Mouse (Mus musculus) urinary bladder, adult 2 months (tissue): Measurements from ENCODE around the gene Naaladl2. TPM values are rescaled to one million over a fixed set of nuclear protein-coding genes. Genes with fewer than 3 reads are reported as not detected.

Experiments used
- DNase-seq: peaks from one replicate; pipeline ENCODE4 v3.0.0; 2022; ENCODE audit warnings: low spot score
- polyA plus RNA-seq: library from polyadenylated mRNA; depleted of rRNA; stranded (reverse); fragments of >200 nt; gene quantifications from 2 replicates; pipeline ENCODE4 v1.2.3, GENCODE M21; 2012

Gene Naaladl2
- polyA plus RNA-seq, 1 experiment, result 2.4 TPM

DNA sequence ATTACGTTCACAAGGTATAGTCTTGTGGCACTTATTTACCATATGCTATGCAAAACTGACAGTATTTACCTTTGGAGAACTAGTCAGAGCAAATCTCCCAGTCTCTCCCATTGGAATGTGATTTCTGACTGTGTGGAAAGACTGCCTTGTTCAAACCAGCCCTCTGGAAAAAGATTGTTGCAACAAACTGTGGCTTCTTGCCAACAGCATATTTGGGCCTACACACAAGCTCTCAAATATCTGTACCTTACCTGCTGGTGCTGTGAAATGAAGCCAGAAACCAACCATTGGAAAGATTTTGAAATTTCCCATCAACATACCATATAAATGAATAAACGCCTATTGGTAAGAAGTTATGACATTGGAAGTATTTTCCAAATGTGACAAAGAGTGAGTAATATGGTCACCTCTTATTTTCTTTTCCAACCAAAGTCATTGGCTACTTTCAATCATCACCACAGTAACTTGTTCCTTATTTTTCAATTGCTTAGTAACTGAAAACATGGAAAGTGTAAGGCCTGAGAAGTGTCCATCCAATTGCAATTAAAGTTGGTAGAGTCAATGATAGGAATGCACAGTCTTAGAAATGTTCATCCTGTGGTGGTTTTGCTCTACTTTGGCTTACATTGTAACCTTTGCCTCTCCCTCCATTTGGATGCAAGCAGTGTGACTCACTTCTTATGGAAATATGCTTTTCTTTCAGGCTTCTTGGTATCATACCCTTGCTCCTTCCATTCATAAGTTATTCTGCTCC is 453.7 kb downstream of the Naaladl2 start:
- no peak for DNase-seq

DNA sequence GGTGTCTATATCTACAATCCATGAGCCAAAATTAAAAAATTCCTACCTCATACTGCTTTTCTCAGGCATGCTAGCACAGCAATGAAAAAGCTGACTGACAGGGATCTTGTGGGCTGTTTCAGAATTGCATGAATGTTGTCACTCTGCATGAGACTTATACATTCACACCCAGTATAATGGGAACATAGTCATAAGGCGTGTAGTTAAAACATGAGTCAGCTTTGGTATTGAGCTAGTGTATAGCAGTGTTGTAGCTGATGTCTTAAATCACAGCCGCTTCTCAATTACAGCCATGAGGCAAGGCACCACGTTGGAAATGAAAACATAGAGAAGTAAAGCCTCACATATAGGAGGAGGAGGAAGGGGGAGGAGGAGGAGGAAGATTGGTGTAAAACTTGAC is 473.6 kb downstream of the Naaladl2 start:
- DNase-seq, result no peak

GRCm38 (mm10) chr3:24668052-24668916 is 475.8 kb downstream of the Naaladl2 start:
- no peak for DNase-seq

- DNase-seq, result no peak
These were observed 478.7 kb downstream of the Naaladl2 start for GRCm38 (mm10) chr3:24665408-24665807.

GRCm38 (mm10) chr3:24663749-24664148 is 480.3 kb downstream of the Naaladl2 start:
- DNase-seq, result no peak

- no peak for DNase-seq
These were observed 514.0 kb downstream of the Naaladl2 start for GRCm38 (mm10) chr3:24630032-24630431.

- DNase-seq, result no peak
These were observed 538.6 kb downstream of the Naaladl2 start for GRCm38 (mm10) chr3:24605485-24605884.

GRCm38 (mm10) chr3:24604791-24605320 is 539.2 kb downstream of the Naaladl2 start:
- no peak for DNase-seq

DNA sequence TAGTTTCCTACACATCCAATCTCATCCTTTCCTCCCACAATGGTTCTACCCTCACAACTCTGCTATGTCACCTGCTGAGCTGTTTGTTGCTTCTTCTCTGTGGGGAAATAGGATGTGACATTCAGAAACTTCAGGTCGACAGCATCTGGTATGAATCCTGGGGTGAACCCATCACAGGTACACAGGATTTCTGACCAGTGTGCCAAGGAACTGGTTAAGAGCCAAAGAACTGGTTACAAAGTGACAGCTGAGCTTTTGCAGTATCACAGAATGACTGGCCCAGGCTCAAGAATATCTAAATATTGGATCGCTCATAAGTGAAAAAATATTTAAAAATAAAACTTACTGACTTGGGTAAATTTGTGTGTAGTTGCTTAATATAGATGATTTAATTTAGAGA is 548.6 kb downstream of the Naaladl2 start:
- DNase-seq, result no peak

GRCm38 (mm10) chr3:24556617-24557016 is 587.4 kb downstream of the Naaladl2 start:
- no peak for DNase-seq

GRCm38 (mm10) chr3:24553701-24554100 is 590.4 kb downstream of the Naaladl2 start:
- DNase-seq, result no peak

DNA sequence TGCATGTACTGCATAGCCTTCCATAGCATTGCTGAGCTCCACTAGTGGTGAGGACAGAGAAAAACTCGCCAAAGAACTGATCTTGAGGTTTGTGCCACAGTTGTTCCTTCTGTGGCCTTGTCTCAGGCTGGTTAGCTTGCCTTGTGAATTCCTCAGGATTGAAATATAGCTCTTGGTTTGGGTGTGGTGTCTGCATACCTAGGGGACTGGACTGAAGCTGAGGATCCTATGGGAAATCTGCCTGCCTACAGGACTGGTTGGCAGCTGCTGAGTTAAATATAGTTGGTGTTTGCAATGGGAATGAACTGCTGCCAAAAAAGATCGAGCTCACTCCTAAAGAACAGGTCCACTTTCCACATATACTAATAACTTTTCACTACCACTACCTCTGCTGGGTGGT is 591.4 kb downstream of the Naaladl2 start:
- no peak for DNase-seq

DNA sequence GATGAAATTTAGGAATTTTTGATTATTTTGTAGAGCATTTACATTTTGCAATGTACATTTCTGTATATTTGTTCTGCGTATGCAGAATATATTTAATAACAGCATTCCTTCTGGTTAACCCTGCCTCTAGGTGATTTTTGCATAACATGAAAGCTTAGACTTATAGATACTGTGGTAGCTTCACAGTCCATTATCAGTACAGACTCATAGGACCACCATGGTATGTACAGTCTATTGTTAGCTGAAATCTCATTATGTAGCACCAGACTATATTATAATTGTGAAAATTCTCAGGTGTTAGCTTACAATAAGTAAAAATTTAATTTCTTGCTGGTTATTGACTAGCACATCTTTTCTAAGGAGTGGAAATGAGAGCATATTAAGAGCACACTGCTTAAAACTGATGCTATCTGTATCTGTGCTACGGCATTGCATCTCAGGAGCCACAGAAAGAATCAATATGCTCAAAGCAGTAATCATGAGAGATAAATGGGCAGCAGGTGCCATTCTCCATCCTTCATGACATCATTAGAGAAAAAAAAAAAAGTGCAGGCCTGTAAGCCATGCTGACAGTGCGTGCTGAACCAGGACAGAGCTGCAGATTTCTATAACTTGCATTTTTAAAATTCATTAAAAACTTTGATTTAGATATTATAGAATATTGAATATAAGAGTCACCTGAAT is 610.1 kb downstream of the Naaladl2 start:
- no peak for DNase-seq

DNA sequence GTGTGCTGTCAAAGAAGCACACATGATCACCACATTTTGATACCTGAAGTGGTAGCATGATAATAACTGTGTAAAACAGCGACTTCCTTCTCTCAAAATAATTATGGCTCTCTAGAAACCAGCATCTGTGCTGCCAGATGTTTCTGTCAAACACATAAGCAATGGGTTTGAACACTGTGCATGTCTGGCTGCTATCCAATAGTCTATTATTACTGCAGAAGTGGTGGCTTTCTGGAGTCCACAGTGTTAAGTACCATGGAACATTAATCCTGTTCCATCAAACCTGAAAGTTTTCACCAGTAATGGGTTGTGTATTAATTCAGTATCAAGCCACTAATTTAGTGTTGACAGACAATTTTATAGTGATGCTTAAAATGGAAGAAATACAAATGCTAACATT is 629.1 kb downstream of the Naaladl2 start:
- no peak for DNase-seq

DNA sequence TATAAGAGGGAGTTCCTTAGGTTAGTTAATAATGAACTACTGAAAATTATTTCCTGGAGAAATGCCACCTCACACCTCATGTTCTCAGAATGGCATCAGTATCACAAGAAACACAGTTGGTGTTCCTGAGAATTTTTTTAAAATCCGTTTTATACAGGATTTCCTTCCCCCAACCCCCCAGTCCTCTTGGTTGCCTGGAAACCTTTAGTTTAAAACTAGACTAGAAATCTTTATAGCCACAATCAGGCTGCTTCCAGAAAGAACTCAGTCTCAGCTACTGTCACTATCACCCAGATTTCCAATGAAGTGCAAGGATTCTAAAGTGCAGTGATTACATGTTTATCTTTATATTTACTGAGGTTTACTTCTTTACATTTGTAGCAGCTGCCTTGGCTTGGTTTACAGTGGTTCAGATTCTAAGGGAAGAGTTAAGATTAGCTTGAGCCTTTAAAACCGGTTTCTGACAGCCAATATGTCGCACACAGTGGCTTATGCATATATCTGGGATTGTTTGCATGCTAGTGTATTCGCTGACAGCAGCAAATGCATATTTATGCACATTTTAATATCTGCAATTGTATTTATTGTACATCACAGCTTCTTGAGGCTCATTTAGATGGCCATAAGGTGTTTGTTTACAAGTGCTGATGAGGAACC is 657.5 kb downstream of the Naaladl2 start:
- DNase-seq, result no peak

DNA sequence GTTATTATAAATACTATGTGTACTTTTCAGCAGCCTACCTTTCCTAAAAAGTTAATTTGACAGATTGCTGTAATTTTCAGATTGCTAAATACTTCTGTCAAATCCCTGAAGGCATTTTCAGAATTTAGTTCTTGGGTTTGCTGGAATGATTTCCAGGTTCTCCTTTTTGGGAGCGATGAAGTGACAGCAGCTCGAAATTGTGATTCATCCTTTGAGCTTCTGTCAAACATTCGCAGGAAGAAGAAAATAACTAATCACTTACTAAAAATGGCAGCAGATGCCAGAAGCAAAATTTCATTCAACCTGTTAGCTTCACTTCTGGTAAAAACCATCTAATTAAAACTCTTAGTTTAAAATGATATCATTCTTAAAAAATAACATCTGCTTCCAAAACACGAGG is 680.1 kb downstream of the Naaladl2 start:
- no peak for DNase-seq

DNA sequence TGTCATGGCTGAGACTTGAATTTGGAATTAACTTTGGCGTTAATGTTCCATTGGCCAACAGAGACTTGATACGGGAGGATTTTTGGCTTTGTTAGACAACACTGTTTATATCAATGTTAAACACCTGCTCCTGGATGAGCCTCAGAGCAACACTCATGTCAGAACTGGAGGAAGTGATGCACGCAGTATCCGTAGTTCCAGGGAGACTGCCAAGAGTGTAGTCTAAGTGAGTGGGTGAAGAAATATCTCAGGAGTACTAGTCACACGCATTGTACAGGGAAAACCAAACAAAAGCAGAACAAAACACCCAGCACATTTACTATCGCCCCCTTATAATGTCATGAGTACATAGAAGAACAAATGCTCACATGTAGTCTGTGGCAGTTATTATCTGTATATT is 703.4 kb downstream of the Naaladl2 start:
- DNase-seq, result no peak

GRCm38 (mm10) chr3:24432761-24433160 is 711.3 kb downstream of the Naaladl2 start:
- DNase-seq, result no peak

DNA sequence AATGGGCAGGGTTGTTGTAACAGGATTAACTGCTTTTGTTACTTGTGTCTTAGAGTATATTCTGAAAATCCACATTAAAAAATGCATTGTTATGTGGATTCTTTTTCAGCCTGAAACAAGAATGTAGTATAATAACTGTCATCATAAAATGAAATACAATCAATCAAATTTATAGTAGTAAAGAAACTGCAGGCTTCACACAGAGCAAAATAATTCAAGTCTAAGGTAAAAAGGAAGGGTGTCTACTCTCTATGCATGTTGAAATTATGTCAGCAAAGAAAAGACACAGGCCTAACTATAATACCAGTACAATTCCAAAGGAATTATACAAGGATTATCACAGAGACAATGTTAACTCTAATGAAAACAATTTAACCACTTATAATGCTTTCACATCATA is 752.3 kb downstream of the Naaladl2 start:
- no peak for DNase-seq

GRCm38 (mm10) chr3:24391311-24391710 is 752.8 kb downstream of the Naaladl2 start:
- no peak for DNase-seq

- no peak for DNase-seq
These were observed 789.1 kb downstream of the Naaladl2 start for GRCm38 (mm10) chr3:24355010-24355409.
